Mouse (Mus musculus) neural tube, embryonic 10.5 days (tissue): ENCODE measurements around the gene Tmem41b.
A peak's percentile ranks its signal among the peaks of the same experiment; 100 is the strongest.
"Not testable (repeated sequence)": the region's sequence is repeated elsewhere in the genome, so short reads cannot be mapped to it uniquely, and the experiment has no call there.

Experiments used
- DNase-seq: peaks from one replicate; pipeline ENCODE4 v3.0.0-alpha.2; 2017; ENCODE audit warnings: low spot score; ENCODE audit errors: extremely low spot score

The Tmem41b gene

DNA sequence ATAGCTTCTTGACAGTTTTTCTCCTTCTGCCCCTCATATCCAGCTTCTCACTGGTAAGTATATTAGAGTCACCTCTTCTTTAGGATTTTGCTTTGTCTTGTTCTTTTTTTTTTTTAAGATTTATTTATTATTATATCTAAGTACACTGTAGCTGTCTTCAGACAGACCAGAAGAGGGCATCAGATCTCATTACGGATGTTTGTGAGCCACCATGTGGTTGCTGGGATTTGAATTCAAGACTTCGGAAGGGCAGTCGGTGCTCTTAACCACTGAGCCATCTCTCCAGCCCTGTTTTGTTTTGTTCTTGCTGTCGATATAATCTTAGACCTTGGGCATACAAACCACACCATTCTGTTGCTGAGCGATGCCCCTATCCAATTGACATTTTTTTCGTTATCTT lies at the start of gene Tmem41b:
Gene Tmem41b (minus strand): TSS at position 155 of the 400 bp plus-strand sequence.
- not testable (repeated sequence) for DNase-seq

DNA sequence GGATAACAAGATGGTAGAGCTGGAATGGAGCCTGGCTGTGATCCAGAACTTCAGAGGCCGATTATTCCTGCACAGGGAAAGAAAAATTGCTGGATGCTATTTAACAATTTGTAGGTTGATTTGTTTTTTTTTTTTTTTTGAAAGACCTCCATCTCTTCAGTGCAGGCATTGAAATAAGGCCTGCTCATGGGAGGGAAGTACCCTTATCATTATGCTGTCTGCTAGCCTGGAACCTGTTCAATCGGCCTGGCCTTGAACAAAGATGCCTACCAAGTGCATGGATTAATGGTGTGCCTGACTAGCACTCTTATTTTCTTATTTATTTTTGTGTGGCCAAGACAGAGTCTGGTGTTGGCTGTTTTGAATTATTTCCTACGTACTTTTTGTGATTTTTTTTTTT lies 43.6 kb upstream of the Tmem41b start:
- DNase-seq = peak; percentile 4

DNA sequence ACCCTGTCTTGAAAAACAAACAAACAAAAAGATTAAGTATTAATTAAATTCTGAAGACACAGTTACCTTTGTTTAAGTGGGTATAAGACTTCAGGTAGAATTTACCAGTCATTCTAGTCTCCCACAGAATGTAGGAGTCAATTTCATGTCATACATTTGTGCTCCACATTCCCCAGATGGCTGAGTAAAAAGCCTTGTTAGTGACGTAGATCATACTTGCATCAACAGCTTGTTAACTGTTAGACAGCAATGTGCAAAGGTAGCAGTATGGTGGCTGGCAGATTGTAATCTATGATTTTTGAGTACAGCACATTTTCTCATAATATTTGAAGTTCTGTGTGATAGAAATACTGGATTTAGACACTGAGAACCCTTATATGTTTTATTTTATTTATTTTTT lies 42.1 kb upstream of the Tmem41b start:
- no peak for DNase-seq

DNA sequence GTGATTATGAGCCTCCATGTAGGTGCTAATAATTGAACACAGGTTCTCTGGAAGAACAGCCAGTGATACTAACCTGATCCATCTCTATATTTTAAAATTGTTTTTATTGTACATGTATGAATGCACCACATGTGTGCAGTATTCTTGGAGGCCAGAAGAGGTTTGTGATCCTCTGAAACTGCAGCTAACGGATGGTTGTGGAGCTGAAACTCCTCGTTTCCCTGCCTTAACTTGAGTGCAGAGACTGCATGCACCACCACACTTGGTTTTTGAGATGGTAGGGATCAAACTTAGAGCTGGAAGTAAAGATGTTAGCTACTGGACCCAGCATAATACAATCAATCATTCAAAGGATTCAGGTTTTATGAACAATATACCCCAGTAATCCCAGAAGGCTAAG lies 39.9 kb upstream of the Tmem41b start:
- no peak for DNase-seq

DNA sequence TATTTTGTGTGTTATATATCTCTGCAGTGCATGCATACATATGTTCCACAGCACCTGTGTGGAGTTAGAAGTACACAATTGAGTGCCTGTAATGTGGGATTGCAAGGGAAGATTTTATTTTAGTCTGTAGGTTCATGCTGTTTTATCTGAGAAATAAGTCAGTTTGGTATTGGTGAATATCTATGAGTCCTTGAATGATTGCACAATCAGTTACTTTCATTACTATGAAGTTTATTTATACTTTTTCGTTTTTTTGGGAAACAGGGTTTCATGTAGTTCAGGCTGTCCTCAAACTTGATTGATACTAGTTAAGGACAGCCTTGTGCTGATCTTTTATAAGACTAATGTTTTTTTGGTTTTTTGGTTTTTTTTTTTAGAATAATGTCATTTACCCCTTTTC lies 36.8 kb upstream of the Tmem41b start:
- no peak for DNase-seq

DNA sequence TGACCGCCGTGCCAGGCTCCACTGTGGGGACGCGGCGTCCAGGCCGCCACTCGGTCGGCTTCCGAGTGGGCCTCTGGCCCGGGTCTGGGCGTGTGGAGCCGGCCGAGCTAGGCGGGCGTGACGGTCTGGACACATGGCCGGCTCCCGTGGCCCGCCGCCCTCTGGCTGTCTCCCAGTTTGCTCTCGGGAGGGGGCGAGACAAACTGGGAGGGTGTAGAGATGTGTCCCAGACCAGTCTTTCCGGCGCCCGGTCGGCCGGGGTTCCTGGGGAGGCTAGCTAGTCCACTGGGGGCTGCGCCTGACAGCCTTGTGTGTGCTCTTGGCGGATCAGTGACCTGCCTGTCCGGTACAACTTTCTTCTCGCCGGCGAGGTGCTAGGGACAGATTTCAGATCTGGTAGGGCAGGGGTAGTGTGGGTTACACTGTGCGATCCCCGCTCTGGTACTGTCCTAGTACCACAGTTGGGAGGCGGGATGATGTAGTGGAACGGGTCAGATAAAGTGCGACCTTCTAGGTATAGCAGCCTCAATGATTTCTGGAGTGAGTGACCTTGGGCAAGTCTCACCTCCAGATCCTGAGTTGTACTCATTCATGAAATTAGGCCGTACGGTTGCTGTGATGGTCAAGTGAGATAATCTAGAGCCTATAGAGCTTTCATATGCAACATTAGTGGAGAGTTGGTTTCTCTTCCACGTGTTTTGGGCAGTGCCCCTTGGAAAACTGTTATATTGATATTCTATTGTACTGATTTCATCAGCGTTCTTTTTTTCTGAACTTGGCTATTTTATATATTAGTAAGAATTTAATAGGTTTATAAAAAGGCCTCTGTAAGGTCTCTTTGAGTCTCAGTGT lies 32.1 kb upstream of the Tmem41b start:
- no peak for DNase-seq

DNA sequence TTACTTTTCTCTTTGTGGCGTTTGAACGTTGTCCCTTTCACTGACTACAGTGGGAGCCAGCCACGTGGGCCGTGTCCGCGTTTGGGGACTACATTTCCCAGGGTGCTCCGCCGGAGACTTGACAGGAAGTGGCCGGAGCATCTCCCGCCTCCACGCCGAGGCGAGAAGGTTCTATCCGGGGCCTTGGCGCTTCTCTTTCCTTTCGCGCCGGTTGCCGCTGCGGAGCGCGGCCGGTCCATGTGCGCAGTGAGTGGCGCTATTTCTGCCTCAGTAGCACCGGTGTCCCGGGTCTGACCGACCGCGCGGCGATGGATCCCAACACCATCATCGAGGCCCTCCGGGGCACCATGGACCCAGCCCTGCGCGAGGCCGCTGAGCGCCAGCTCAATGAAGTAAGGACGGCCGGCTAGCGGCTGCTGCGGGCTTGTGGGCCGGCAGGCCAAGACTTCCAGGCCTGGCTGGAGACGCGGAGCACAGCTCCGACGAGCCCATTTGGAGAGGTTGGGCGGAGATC lies 31.4 kb upstream of the Tmem41b start, which contains the start of gene Ipo7:
Gene Ipo7 (plus strand): TSS at position 158 of the 514 bp plus-strand sequence.
- peak; percentile 92 for DNase-seq

DNA sequence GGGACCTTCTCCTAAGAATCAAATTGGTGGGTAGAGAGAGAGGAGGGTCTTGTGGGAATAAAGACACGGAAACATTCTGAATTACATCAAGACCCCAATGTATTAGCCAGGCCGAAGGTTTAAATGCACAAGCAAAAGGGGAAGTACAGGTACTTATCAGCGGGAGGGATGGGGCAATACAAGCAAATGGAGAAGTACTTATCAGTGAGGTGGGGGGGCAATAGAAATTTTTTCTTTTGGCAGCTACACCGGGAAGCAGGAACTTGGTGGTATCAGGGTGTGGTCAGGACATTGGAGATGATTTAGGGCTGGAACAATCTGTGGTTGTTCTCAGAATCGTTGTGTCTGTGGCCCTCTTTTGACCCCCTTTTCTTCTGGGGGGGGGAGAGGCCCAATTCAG lies 27.5 kb upstream of the Tmem41b start:
- DNase-seq = no peak

DNA sequence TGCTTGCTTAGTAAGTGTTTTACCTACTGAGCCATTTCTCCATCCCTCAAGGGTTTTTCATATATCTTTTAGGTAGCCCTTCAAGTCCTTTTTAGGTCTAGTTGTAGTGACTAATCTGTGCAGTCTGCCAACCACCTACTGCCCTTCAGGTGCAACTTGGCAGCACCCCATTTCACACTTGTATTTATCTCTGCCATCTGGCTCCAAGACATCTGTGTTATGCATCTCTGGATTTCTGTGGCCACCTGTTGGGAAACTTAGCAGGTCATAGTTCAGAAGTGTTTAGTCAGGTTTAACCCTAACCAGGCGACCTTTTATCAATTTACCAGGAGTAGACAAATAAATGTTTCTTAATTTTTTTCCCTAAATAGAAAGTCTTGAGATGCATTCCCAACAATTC lies 24.7 kb upstream of the Tmem41b start:
- DNase-seq = no peak

DNA sequence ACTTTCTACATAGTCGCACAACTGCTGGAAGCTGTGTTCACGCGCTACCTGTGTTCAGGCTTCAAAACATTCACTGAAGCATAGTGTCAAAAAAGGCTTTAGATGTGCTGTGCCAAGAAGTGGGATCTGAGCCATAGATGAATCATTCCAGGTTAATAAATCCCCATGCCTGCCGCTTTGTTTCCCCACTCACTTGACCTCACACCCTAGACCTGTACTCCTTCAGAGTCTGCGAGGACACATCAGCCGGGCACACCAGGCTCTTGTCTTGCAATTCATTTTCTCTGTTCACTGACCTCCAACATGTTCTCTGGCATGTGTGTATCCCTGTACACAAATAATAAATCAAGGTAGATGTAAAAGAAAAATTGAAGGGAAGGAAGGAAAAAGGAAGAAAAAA lies 22.4 kb upstream of the Tmem41b start:
- no peak for DNase-seq

DNA sequence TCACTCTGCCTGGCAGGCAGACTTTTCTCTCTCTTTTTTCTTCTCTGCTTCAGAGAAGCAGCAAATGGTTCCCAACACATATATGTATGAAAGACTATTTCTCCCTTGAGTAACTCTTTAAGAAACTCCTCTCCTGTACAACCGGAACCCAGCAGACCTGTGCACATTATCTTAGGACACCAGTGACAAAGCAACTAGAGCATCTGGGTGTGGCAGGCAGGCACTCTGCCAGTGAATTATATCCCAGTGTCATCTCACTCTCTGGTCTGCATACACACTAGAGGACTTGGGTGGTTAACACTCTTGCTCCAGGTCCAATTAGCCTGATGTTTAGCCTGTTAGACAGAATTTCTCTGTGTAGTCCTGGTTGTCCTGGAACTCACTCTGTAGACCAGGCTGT lies 21.8 kb upstream of the Tmem41b start:
- DNase-seq = no peak

DNA sequence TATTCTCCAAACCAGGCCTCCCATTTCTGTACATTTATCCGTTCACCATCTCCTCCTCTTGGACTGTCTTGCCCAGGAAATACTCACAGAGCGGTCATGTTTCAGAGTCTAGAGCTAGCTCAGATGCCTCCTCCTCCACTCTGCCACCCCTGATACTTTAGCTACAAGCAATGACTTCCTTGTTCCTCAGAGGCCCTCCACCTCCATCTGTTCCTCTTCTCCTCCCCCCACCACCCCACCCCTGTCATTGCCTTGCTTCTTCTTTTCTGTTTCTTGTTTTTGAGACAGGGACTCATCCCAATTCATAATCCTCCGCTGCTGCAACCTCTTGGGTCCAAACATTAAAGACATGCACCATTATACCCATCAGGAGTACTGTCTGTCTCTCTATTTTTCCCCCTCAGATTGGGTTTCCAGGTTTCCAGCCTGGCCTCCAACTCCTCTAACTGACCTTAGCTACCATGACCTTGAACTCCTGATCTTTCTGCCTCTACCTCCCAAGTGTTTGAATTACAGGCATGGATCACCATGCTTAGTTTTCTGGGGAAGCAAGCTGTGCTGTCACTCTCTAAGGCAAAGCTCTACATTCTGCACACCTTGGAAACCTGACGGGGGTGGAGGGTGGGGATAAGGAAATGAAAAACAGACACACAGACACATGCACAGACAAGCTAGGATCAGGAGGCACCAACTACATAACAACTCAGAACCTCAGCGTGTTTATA lies 19.9 kb upstream of the Tmem41b start:
- no peak for DNase-seq

DNA sequence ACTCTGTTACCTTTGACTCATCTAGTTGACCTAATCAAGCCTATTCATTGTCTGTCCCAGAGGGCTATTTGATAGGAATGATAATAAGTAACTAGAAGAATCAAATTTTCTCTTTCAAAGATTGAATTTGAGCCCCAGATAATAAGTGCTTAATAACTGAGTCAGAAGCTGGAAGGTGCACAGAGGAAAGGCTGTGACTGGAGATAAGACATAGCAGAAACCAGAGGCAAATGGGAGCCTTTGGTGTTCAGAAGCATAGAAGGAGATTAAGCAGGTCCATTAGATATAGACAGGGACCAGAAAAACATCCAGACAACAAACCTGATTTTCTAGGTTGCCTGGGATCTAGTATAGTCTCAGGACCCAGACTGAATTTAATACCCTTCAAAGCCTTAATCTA lies 19.2 kb upstream of the Tmem41b start:
- DNase-seq = no peak

DNA sequence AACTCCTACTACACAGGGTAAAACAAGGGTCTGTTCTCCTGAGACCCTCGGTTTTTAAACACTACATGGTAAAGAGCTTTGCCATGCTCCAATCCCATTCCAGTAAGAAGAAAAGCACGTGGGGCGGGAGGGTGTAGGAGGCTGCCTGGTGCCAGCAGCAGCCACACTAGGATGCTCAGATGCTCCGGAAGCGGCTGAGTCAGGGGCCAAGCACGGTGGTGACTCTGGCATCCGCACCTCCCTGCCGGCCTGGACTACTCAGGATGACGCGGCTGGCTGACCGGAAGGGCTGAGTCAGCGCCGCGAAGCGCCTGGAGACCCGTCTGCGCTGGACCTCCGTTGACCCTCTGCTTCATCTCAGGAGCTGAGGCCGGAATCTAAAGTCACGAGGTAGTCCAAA lies 16.2 kb upstream of the Tmem41b start:
- DNase-seq = peak; percentile 44

DNA sequence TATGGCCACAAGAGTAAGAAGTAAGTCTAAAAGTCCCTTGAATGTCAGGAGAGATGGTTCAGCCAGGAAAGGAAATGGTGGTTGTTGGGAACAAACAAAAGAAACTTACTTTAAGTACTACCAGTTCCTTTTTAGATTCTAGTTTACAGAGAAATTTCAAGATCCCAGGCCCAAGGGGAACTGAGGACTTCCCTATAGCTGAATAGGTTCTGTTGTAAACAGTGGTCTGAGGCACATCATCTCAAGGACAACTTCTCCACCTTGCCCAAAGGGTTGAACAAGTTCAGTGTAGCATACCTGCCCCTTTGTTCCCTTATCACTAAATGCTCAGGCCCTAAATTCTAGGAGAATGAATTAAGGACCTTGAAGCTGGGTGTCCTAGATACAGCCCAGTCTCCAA lies 15.4 kb upstream of the Tmem41b start:
- DNase-seq = no peak

DNA sequence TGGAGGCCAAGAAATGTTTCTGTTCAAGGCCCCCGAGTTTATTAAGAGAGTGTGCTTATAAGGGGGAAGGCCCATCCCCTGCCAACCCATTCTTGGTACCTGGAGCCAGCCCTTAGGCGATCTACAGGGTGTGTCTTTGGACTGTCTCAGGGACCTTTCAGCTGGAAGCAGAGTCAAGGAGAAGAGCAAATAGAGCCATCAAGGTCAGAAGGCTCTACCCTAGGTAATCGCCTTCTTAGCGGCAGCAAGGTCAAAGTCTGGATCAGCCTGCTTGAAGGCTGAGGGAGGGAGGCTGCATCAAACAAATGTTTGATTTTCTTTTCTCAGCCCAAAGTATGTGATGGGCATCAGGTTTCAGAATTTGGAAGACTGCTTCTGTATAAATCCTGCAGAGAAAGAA lies 11.7 kb upstream of the Tmem41b start:
- no peak for DNase-seq

DNA sequence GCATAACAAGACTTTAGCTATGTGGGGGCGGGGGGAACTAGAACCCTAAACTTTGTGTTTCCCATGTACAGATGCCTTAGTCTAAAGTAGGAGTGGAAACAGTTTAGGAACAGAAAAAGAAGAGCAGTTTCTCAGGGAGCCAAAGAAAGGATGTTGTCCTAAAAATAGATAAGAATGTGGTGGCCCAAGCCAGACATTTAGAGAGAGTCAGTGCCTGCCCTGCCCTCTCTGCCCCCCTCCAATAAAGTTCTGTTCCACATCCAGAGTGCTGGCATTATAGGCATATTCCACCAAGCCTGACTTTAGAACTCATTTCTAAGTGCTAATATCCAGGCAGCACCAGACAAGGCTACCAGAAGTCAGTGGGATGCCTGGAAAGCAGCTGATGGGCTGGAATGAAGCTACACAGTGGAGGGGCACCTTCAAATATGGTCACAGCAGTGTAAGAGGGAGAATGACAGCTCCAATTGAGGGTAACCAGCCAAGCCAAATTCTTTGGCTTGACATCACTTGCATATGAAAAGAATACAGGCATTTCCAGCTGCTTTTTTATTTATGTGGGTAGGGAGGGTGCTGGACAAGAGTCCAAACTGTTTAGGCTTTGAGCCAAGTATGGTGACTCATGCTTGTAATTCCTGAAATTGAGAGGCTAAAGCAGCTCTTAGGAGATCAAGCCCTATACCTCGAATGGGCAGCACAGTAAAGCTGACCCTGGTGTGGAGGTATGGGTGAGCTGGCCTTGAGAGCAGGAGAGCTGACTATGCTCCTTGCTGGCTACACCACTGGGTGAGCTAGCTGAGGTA lies 6.6 kb upstream of the Tmem41b start:
- no peak for DNase-seq

DNA sequence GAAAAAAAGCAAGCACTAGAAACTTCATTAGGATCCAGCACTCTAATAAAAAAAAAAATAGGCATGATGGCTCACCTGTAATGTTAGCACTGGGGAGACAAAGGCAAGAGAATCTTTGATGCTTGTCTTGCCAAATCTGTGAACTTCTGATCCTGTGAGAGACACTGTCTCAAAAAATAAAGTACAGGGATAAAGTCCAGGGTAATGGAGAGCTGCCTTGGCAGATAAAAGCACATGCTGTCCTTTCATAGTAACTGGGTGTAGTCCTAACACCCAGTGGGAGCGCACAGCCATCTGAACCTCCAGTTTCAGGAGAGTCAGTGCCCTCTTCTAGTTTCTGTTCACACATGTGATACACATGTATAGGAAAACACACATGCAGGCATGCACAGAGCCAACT lies 4.6 kb upstream of the Tmem41b start:
- DNase-seq = no peak

DNA sequence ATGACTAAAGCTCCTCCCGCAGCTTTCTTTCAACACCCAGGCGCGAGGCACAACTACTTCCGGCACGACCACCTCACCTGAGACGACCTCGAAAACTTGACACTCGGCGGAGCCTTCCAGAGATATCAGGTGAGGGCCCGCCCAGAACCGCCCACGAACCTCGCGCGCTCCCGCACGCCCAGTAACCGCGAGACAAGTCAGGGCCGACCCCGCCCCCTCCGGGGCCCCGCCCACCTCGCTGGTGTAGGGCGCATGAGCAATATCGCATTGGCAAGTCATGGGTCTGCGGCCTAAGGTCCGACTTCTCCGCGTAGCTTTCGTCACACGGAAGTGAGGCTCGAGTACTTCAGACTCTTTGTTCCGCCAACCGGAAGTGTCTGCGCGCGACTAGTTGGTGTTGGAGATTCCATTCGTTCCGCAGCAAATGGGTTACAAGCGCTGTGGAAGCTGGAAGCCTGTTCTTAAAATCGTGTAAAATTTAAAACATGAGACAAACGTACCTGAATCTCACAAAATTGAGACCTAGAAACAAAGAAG lies 528 bp downstream of the Tmem41b start:
- DNase-seq = peak; percentile 99

DNA sequence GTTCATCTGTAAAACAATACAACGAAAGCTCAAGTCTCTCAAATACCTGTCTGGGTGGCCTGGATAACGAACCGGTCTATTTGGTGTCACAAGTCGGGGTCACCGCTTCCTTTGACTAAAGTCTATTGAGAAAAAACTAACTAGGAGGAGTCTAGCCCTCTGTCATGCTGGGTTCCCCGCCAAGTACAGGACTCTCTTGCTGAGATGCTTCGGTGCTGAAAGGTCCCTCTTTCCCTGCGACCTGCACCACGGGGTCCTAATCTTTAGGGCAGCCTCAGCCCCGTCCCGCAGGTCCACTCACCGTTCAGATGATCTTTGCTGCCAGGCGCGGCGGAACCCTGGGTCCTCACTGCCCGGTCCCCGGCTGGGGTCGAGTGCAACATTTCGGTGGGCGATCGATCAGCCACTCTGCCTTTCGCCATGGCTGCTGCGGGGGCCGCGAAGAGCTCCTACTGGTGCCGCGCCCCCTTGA lies 1.0 kb downstream of the Tmem41b start:
- DNase-seq = no peak

DNA sequence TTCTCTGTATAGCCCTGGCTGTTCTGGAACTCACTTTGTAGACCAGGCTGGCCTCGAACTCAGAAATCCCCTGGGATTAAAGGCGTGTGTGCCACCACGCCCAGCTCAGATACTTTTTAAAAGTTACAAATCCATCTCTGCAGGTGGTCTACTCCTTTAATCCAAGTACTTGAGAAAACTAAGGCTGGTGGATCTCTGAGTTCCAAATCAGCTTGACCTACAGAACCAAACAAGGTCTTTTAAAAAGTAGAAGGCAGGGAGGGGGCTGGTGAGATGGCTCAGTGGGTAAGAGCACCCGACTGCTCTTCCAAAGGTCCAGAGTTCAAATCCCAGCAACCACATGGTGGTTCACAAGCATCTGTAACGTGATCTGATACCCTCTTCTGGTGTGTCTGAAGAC lies 2.1 kb downstream of the Tmem41b start:
- DNase-seq = not testable (repeated sequence)
